Mouse (Mus musculus) left cerebral cortex, postnatal 25 days (tissue): ENCODE results near the gene St6galnac3. TPM values are rescaled to one million over a fixed set of nuclear protein-coding genes. Genes with fewer than 3 reads are reported as not detected.

Experiments used
- DNase-seq, 2 experiments: peaks; one replicate each; pipeline ENCODE4 v3.0.0; 2022; ENCODE audit warnings: low spot score in 2 of 2, mixed read lengths in 1 of 2
- intact Hi-C: fragments of 180-260 bp; cut with DNase I; formaldehyde crosslinking; loops from one replicate; pipeline ENCODE4 v1.15.1; 2025
- total RNA-seq, 2 experiments: library from RNA; stranded (reverse); gene quantifications; 2 replicates each; pipeline ENCODE4 v1.2.3; 2021

Gene St6galnac3
- total RNA-seq, 2 experiments from 2014 or later = 13.6 to 14.7 TPM

GRCm38 (mm10) chr3:153663841-153664427, 61.0 kb downstream of the St6galnac3 start:
- intact Hi-C loops = no loop called here
- DNase-seq = no peak

- intact Hi-C loops = no loop called here
Measured at GRCm38 (mm10) chr3:153662796-153663195, 62.2 kb downstream of the St6galnac3 start.

GRCm38 (mm10) chr3:153661927-153662326, 63.0 kb downstream of the St6galnac3 start:
- DNase-seq = peak in 1 of 2 experiments; percentile 60
- intact Hi-C loops = no loop called here

More at GRCm38 (mm10) chr3:153662796-153663195, 62.2 kb downstream of the St6galnac3 start:
- no peak for DNase-seq

DNA sequence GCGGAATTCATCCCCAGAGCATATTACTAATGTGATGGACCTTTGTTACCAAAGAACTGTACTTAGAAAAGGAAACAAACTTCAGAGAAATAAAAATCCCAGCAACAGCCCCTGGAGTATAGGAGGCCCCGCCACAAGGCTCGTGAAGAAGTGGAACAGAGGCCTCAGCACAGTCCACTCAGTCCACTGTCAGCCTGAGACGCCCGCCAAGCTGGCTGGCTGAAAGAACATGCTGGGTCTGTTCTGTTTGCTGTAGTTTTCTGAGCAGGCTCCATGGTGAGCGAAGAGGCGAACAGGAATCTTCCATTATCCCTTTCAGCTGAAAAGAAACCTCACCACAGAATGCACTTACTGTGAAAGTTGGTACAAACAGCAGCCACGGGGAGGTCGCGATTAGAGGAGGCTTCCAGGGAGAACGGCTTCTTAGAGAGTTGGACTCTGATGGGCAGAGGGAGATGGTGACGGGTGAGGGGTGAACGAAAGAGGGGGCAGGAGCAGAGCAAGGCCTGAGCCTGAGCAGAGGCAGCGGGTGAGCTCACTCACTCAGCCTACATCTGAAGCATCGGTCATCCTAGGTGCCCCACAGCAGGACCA, 65.3 kb downstream of the St6galnac3 start:
- intact Hi-C loops = loop anchor here (2.0 to 10.0 kb wide), 4 partner anchors 87 to 695 kb away; no protein-coding TSS in a partner anchor
- DNase-seq = no peak

- intact Hi-C loops = loop anchor here (2.0 to 10.0 kb wide), 4 partner anchors 86 to 693 kb away; no protein-coding TSS in a partner anchor
Measured at GRCm38 (mm10) chr3:153658051-153658777, 66.8 kb downstream of the St6galnac3 start.

DNA sequence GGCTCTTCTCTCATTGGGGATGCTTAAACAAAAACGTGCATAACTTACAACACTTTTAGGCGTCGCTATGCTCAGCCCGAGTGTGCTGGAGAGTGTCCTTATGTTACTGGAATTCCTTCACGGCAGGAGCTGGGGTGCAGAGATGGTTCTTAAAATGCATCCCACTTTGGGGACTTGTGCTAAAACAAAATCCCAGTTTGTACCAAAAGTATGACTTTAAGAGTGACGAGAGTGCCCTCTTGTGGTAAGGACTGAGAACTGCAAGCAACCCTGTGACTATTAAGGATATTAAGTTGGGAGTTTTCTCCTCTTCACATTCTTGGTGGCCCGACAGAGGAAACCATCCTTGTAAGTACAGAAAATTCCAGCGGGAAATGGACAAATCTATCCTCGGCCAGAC, 69.9 kb downstream of the St6galnac3 start:
- intact Hi-C loops = loop anchor here (2.0 to 10.0 kb wide), 4 partner anchors 83 to 872 kb away; no protein-coding TSS in a partner anchor
- peak; percentile 76 to 87 for DNase-seq

More at GRCm38 (mm10) chr3:153658051-153658777, 66.8 kb downstream of the St6galnac3 start:
- peak; percentile 37 to 62 for DNase-seq

DNA sequence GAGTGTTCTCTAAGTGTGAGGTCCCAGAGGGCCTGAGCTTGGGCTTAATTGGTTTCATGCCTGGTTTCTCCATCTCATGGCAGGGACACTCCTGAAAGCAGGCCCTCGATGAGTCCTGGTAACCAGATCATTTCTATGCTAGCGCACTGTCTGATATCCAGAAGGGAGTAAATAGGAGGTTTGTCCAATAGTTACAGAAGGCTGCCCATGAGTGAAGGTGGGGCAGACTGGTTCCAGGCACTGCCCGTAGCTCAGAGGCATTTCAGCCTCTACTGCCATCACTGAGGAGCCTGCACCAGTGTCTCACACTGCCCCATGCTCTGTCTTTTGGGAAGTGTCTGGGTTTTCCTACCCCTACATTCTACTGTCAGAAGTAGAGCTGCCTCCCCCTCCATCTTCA, 72.1 kb downstream of the St6galnac3 start:
- intact Hi-C loops = loop anchor here (5.0 to 10.0 kb wide), 3 partner anchors 66 to 688 kb away; no protein-coding TSS in a partner anchor

DNA sequence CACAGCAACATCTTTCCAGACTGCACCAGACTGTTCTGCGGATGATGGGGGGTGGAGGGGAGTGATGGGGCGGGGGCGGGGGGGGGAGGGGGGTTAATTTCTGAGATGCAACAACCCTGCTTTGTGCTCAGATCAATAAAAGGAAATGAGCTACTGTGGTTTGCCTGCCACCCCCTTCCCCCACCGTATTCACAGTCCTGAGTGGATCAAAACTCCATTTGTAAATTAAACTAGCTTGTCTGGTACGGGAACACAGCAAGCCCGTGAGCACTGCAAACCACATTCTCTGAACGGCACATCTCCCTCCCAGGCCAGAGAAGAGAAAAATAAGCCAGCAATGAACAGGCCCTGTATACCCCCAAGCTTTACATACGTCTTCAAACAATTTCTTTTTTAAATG, 76.3 kb downstream of the St6galnac3 start:
- DNase-seq = no peak
- intact Hi-C loops = no loop called here

More for the DNA sequence above, 72.1 kb downstream of the St6galnac3 start:
- no peak for DNase-seq

- intact Hi-C loops = no loop called here
- no peak for DNase-seq
Measured at GRCm38 (mm10) chr3:153645803-153646202, 79.2 kb downstream of the St6galnac3 start.

- intact Hi-C loops = no loop called here
- no peak for DNase-seq
Measured at GRCm38 (mm10) chr3:153643822-153644519, 81.0 kb downstream of the St6galnac3 start.

DNA sequence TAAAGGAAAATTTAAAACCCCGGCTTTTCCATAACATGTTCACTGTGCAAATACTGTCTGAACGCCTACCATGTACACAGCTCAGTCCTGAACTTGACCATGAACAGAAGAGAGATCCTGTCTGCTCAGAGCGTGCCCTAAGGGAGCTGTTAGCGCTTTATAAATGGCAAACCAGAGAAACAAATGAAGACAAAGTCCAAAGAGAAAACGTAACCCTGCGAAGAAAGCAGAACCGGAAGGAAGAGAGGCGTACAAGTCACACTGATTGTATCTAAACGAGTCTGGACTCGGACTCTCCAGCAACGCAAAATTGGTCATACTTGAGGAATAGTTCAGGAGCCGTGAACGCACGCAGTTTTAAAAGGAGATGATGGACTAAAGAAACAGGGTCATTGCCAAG, 82.1 kb downstream of the St6galnac3 start:
- intact Hi-C loops = no loop called here
- DNase-seq = no peak

- intact Hi-C loops = no loop called here
- no peak for DNase-seq
Measured at GRCm38 (mm10) chr3:153641805-153642204, 83.2 kb downstream of the St6galnac3 start.

GRCm38 (mm10) chr3:153637336-153637735, 87.6 kb downstream of the St6galnac3 start:
- intact Hi-C loops = no loop called here
- no peak for DNase-seq

DNA sequence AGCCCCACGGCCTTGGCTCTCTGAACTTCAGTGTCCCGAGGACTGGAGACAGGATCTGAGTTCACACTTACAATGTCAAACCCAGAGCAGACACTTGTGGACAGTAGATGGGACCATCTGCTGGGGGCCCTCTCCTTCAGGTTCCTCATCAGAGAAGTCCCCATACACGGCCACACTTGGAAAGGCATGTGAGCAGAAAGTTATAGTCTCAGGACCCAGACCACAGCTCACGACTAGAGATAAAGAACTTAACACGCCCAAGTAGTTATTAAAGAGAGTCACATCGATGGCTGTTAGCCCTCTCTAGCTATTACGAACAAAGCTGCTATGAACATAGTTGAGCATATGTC, 88.2 kb downstream of the St6galnac3 start:
- intact Hi-C loops = no loop called here
- DNase-seq = no peak

DNA sequence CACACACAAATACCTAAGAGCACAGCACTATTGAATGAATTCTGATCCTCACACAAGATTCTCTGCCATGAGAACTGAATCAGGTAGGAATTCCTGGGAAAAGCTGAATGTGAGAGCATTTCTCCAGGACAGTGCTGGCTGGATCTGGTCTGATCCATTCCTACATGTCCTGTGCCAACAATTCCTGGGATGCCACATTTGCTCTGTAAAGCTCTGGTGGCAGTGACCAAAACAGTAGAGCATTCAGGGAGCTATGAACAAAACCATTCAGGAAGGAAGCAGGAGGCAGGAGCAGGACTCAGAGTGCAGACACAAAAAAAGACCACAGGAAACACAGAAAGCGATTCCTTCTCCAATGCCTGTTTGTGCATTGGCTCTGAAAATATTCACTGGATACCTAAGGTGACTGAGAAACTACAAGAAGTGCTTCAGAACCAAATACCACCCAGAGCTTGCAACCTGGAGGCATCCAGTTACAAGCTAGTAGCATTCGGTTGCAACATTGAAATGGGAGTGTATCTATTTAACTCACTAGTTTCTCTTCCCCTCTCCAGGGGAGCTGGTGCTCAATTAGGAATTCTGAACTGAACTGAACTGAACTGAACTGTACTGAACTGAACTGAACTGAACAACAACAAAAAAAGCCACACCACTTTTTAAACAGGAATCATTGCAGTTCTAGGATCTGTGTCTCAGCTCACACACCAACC, 88.7 kb downstream of the St6galnac3 start:
- no peak for DNase-seq
- intact Hi-C loops = no loop called here

DNA sequence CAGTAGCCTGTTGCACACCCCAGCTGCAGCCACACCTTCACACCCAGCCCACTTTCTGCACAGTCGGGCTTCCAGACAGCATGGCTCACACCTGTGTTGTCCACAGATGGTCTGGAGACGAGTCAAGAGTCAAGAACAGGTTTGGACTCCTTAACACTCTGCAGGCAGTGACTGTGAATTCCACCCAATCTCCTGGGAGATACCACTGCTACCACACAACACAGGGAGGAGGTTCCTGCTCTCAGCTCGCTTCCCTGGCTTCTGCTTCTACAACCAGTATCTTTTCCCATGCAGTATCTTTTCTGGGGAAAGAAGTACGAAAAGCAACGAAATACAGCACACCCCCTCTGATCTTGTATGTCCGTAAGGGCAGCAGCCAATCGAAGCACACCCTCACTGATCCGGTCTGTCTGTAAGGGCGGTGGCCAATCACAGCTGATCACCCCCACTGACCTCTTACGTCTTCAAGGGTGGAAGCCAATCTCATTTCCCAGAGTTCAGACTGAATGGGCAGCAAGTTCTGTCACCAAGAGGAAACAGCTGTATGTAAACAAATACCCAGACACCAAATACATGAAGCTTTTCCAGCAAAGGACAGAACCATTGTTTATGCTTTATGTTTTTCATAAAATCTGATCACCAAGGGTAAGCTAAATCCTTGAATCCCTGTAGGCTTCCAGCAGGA, 92.8 kb downstream of the St6galnac3 start:
- no peak for DNase-seq
- intact Hi-C loops = no loop called here

DNA sequence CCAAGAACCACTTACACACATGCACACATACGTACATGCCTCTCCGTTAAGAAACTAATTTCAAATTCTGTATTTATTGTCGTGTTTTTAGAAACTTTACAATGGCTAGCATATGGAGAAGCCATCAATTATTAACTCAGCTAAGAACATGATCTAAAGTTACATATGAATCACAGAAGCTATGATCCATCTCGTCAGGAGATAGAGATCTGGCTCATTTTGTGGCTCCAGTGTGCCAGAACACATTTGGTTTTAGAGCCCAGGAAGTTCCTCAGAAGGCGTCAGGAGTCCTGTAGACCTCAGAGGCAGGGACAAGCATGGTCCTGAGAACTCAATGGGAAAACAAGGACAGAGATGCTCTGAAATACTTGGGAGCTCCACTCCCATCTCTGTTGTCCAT, 98.7 kb downstream of the St6galnac3 start:
- intact Hi-C loops = no loop called here
- no peak for DNase-seq

GRCm38 (mm10) chr3:153618976-153619375, 106.0 kb downstream of the St6galnac3 start:
- no peak for DNase-seq
- intact Hi-C loops = no loop called here

DNA sequence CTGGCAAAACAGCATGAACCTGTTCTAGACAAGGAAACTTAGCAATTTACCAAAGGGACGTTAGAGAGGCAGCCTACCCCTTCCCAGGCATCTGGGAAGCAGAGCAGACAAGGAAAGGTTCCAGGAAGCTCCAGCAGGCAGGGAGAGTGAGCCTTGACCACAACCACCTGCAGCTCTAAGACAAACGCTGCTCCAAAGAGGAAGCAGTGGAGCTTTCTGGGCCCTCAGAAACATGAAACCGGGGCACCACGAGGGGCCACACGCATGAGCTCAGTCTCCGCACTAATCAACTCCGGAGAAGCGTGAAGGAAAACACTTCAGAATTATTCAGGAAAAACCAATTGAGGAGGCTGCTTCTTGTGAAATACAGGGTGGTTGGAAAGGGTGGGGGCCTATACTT, 108.1 kb downstream of the St6galnac3 start:
- no peak for DNase-seq
- intact Hi-C loops = no loop called here
